Mouse (Mus musculus): ENCODE measurements around the gene Ank3. TPM values are rescaled to one million over a fixed set of nuclear protein-coding genes. Genes with fewer than 3 reads are reported as not detected.

Ank3 gene
- total RNA-seq, 2 experiments from 2014 or later, result 88.7 to 108 TPM

DNA sequence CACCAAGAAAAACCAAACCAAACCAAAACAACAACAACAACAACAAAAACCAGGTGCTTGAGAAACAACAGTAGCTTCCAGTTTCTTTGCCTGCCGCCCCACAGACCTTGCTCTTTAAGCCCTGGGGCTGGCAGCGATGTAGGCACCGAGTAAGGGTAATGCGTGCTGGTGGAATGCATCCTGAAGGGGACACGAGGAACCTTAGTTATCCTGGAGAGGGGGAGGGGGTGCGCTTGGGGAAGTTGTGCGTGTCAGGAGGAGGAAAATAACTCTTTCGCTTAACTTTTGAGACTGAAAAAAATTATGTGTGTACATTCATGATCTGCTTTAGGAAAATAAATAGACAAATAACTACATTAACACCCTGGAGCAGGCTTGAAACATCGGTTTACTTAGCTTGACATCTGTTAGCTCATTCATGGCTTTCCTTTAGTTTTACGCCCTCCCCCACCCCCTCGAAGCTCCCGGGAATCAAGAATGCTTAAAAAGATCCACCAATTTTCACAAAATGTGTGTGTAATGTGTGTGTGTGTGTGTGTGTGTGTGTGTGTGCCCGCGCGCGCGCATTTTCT, 1.3 kb downstream of the Ank3 start:
- no peak for DNase-seq (ENCODE audit: low spot score in 2 of 2)

- no peak for DNase-seq (ENCODE audit: low spot score in 2 of 2)
Observed at GRCm38 (mm10) chr10:69405431-69405830, 6.9 kb downstream of the Ank3 start.

DNA sequence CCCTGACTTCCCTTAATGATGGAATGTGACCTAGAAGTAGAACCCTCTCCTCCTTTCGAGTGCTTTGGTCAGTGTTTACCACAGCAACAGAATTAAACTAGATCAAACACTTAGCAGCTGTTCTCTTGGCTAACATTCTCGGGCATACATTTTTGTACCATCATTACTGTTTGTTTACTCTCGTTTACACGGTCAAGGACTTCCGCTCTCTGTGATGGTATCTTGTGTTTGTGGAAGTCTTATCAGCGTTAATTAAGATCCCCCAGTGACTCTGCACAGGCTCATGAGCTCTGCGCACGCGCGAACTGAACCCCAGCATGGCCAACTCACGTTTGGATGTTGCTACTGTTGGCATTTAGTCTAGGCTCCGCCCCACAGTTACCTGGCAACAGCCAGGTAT, 16.3 kb downstream of the Ank3 start:
- DNase-seq (ENCODE audit: low spot score in 2 of 2), result no peak

DNA sequence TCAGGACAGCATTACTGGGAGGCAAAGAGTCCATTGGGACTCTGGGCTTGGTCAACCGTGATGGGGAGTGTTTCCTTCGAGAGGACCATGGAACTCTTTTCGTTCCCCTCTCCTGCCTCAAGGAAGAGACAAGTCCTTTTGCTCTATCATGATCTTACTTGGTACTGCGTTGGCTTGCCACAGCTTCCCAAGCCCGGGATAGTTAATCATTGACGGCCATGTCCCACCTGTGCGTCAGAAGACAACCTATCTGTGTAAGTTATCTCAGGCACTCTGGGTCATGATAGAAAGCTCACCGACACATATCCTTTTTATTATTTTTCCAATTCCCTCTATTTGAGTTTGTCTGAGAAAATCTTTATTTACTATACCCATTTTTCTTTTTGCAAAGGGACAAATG, 20.1 kb downstream of the Ank3 start:
- DNase-seq (ENCODE audit: low spot score in 2 of 2), result no peak

- DNase-seq (ENCODE audit: low spot score in 2 of 2), result no peak
Observed at GRCm38 (mm10) chr10:69420306-69420705, 21.7 kb downstream of the Ank3 start.

- DNase-seq (ENCODE audit: low spot score in 2 of 2), result no peak
Observed at GRCm38 (mm10) chr10:69424051-69424450, 25.5 kb downstream of the Ank3 start.

DNA sequence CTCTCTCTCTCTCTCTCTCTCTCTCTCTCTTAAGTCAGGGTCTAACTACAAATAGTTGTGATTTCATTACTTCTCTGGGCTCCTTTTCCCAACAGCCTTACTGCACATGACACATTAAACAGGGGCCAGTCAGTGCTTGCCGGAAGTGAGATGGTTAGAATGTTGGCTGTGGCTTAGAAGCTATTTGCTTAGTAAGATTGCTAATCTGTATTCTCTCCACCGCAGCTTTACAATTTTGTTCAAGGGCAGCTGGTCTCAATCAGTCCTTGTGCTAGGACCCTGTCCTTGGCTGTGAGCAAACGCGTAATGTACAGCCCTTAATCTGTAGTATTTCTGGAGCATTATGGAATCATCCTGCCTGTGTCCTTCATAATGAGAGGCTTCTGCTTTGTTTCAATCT, 31.6 kb downstream of the Ank3 start:
- no peak for DNase-seq (ENCODE audit: low spot score in 2 of 2)

DNA sequence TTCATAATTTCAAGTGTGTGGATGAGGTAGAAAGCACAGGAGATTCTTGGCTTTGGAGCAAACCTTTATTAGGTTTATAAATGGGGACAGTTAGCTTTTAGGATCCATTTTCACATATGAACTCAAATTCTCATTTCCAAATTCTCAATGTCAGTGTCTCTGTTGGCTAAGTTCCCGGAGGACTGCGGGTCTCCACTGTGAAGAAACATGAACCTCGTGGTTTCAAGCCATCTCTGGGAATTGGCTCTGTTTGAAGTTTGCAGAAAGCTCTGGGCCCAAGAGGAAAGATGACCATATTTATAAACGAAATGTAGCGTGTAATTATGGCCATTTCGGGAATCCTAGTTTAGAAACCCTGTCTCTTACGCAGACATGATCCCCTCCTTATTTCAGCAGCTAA, 32.5 kb downstream of the Ank3 start:
- DNase-seq (ENCODE audit: low spot score in 2 of 2), result no peak

GRCm38 (mm10) chr10:69435213-69435612, 36.6 kb downstream of the Ank3 start:
- DNase-seq (ENCODE audit: low spot score in 2 of 2), result no peak

DNA sequence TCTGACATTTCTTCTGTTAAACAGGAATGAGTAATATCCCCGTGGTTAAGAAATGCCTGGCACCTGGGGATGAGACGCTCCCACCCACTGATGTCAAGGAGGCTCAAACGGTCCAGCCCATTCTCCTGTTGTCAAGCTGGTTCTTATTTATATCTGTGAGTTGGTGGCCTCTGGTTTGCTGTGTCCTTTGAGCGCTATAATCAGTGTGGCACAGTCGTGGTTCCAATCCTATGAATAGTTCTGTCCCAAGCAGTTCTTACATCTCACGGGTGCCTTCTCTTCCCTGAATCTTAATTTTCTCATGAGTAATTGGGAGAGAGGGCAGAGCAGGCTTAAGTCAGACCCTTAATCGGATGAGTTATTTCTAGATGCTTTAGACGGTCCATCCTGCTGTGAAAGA, 40.9 kb downstream of the Ank3 start:
- DNase-seq (ENCODE audit: low spot score in 2 of 2), result no peak

DNA sequence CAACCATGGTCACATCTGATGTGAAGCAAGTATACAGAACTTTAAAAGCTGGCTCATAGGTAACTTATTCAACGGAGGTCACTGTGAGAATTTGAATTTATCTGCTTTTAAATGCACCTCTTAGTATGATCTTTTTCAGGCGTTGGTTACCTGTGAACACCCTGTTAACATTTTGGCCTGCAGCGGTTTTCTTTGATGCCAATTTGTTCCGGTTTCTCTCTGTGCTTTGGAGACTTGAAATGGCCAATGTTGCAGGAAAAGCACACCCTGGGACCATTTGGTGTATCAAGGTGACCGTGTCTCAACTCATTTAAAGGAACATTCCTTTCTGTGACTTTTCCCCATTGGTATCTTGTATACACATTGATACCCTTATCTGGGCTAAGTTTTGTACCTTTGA, 46.0 kb downstream of the Ank3 start:
- DNase-seq (ENCODE audit: low spot score in 2 of 2), result no peak

- no peak for DNase-seq (ENCODE audit: low spot score in 2 of 2)
Observed at GRCm38 (mm10) chr10:69445951-69446350, 47.4 kb downstream of the Ank3 start.

DNA sequence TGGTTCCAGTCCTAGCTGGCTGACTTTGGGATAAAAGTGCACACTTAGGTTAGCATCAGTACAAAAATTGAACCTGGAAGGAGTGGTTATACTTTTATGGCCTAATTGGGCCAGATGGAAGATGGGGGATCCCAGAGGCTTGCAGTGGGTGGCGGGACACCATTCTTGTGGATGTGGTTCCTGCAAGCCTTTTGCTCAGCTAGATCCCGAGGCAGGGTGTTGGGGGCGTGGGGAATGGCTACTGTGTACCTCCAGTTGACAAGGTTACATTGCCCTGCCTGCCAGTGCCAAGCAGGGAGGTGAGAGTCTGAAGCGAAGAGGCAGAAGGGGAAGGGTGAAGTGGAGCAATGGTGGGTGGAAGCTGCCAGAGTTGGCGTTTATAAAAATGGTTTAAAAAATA, 48.0 kb downstream of the Ank3 start:
- no peak for DNase-seq (ENCODE audit: low spot score in 2 of 2)

- DNase-seq (ENCODE audit: low spot score in 2 of 2), result no peak
Observed at GRCm38 (mm10) chr10:69447308-69447707, 48.7 kb downstream of the Ank3 start.

DNA sequence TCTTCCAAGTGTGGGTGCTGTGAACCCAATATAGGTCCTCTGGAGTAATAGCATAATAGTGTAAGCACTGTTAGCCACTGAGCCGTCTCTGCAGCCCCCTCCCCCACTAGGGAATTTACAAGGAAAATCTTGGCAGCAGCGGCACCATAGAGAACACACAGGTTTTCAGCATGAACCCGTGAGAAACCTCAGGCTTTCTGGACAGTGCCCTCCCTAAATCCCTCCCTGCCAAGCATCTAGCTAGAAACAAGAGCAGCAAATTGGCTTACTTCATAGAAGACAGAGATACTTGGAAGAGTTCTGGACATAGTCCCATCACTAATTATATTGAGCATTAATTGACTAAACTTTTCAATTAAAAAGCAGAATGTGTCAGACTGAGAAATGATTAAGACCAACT, 49.6 kb downstream of the Ank3 start:
- DNase-seq (ENCODE audit: low spot score in 2 of 2), result no peak

GRCm38 (mm10) chr10:69451006-69451405, 52.4 kb downstream of the Ank3 start:
- no peak for DNase-seq (ENCODE audit: low spot score in 2 of 2)

DNA sequence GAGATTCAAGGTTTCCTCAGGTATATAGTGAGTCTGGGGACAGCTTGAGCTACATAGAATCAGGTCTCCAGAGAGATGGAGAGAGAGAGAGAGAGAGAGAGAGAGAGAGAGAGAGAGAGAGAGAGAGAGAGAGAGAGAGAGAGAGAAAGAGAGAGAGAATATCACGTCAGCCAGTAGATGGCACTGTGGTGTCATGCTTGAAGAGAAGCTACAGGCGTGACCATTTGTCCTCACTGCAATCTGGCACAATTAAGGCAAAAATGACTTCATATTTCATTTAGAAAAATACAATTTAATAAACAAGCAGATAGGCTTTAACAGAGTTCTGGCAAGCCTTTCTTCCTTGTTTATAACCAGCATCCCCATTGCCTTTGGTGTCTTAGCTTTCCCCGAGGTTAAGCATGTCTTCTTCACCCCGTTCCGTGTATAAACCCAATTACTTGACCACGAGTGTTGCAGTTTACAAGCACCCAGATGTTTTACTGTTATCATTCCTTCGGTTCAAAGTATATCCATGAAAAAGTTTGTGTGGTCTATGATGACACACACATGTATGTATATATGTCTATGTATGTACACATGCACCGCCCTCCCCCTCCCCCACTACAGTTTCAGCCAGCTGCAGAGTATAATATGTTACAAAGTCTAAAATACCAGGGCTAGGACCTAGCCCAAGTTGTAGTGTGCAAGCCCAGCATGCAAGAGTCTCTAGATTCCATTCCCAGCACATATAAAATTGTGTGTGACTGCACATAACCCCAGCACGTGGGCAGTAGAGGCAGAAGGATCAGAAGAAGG, 53.8 kb downstream of the Ank3 start:
- peak; percentile 42 to 64 for DNase-seq (ENCODE audit: low spot score in 2 of 2)

- no peak for DNase-seq (ENCODE audit: low spot score in 2 of 2)
Observed at GRCm38 (mm10) chr10:69453531-69453930, 55.0 kb downstream of the Ank3 start.

DNA sequence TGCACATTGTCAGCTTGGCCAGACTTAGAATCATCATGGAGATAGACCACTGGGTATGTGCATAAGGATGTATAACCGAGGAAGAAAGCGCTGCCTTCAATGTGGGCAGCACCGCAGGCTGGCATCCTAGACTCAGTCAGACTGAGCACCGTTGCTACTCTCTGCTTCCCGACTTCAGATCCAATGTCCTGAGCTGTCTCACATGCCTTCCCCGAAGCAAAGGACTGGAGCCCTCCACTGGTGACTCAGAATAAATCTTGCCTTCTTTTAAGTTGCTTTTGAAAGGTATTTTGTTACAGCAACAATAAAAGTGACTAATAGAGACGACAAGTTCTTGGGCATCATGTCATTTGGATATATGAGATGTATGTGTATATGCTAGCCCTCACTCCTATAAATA, 55.9 kb downstream of the Ank3 start:
- no peak for DNase-seq (ENCODE audit: low spot score in 2 of 2)

GRCm38 (mm10) chr10:69464826-69465225, 66.3 kb downstream of the Ank3 start:
- DNase-seq (ENCODE audit: low spot score in 2 of 2), result no peak

GRCm38 (mm10) chr10:69465558-69466200, 67.1 kb downstream of the Ank3 start:
- DNase-seq (ENCODE audit: low spot score in 2 of 2), result no peak

- no peak for DNase-seq (ENCODE audit: low spot score in 2 of 2)
Observed at GRCm38 (mm10) chr10:69466201-69466585, 67.6 kb downstream of the Ank3 start.

- peak in 1 of 2 experiments; percentile 31 for DNase-seq (ENCODE audit: low spot score in 2 of 2)
Observed at GRCm38 (mm10) chr10:69466586-69466985, 68.0 kb downstream of the Ank3 start.
